Mouse (Mus musculus) T-cell, adult 2 months (primary cell): ENCODE data around the gene Lcat.

Experiments used
- DNase-seq: peaks from one replicate; pipeline ENCODE4 v3.0.0; 2022; ENCODE audit warnings: low spot score

The Lcat gene

GRCm38 (mm10) chr8:105942542-105942941 lies 640 bp downstream of the Lcat start:
- DNase-seq: no peak

DNA sequence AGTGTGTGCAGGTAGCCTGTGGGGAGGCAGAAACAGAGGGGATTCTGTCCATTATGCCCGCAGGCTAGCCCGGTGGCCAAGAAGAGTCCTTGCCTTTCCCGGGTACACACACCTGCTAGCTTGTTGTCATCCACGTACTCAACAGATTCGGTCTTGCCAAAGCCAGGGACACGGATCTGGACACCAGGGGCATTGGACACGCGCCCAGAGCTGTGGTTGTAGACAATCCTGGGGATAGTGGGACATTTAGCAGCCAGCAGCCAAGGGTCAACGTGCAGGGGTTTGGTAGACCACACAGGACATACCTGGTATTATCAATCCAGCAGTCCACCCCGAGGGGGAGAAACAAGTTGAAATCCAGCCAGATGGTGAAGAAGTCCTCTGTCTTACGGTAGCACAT lies 1.2 kb downstream of the Lcat start:
- DNase-seq: no peak

GRCm38 (mm10) chr8:105938306-105938669 lies 4.9 kb downstream of the Lcat start, which contains the start of gene Psmb10:
TSS of gene Psmb10 (minus strand) at chr8:105938444.
- no peak for DNase-seq

- peak; percentile 68 for DNase-seq
These were observed 5.5 kb downstream of the Lcat start for GRCm38 (mm10) chr8:105937496-105938305.

DNA sequence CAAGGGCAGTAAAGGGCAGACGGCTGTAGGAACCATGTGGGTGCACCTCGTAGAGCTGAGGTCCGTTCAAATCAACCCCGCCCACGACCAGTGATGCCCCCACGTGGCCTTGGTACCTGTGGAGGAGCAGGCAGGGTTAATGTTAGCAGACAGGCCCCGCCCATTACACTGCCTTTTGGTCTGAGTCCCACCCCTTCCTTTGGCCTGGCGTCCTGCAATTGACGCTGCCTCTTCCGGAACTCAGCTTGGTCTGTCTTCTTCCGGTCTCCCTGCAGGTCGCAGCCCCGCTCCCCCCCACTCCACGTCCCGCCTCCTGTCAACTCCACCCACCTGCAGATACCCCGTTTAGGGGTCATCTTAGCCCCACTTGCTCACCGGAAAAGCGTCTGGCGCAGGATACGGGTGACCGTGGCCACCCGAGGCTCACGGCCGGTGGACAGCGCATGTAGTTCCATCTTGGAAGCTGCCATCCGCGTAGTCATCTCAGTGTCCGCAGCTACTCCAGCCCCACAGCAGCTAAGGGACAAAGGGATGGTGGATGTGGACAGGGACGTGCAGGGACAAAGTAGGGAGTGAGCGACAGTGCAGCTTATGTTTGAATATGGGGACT lies 6.2 kb downstream of the Lcat start:
- peak; percentile 59 for DNase-seq

DNA sequence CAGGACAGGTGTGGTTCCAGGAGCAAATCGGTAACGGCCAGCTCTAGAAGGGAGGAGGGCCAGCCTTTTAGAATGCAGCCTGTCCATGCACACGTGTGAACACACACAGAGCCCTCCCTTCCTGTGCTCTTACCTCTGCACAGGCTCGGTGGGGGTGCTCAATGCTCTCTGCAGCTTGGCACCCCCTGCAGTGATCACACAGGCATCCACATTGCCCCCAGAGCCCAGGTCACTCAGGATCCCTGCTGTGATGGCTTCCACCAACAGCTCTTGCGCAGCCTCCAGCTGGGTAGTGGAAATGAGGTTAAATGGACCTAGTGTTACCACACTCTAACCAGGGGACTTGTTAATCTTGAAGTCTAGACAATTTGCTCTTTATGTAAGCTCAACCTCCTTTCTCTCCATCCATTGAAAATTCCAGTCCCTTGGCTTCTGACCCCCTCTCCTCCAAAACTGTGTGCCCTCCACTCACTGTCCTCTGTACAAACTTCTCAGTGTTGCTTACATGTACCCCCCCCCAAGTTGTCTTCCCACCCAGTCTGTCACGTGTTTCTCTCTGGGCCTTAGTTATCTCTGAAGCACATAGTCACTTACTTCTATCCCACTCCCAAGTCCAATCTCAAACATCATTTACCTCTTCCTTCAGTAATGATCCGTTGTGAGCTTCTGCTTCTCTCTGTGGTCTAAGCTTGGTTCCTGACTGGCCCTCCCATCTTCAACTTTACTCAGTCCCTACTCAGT lies 7.1 kb downstream of the Lcat start:
- DNase-seq: no peak

DNA sequence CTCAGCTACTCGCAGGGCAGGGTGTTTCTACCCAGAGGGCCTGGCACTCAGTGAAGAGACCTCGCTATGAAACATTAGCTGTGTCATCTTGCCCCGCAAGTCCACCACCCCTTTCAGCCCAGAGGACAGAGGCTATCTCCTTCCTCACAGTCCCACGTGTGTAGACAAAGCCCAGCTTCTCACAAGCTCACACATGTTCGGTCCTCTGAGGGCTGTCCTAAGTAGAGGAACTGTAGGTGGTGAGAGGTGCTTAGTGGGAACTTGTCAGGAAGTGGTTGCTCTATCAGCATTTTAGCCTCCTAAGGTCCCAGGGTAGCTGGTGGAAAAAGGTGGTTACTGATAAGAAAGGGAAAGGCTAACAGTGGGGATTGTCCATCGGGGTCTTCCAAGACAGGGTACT lies 8.1 kb downstream of the Lcat start:
- no peak for DNase-seq

- DNase-seq: no peak
These were observed 9.4 kb downstream of the Lcat start, which contains the start of gene Ctrl for GRCm38 (mm10) chr8:105933762-105934161. TSS of gene Ctrl (minus strand) at chr8:105933862.

GRCm38 (mm10) chr8:105932525-105932924 lies 10.7 kb downstream of the Lcat start:
- DNase-seq: no peak

- DNase-seq: no peak
These were observed 11.9 kb downstream of the Lcat start for GRCm38 (mm10) chr8:105931271-105931670.

DNA sequence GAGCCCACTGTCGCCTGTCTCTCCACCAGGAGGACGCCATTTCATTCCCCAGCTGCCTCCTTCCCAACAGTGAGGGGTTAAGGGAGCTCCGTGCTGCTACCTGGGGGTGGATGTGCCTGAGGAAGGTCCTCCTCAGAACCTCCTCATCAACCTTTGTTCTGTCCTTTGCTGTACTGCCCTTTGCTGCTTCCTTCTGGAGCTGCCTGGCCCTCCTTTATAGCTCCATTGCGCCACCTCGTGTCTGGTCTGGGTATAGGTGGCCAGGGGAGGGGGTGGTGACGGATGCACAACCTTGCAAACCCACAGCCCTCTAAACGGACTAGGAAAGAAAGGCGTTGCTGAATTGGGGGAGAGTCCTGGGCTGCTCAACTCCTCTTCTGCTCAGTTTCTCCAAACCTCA lies 12.6 kb downstream of the Lcat start:
- peak; percentile 84 for DNase-seq

- no peak for DNase-seq
These were observed 18.1 kb downstream of the Lcat start for GRCm38 (mm10) chr8:105925123-105925522.

GRCm38 (mm10) chr8:105919390-105919789 lies 23.8 kb downstream of the Lcat start:
- DNase-seq: peak; percentile 48

GRCm38 (mm10) chr8:105900941-105901616 lies 42.1 kb downstream of the Lcat start:
- peak; percentile 79 for DNase-seq

- DNase-seq: peak; percentile 93
These were observed 42.8 kb downstream of the Lcat start, which contains the start of gene Pskh1 for GRCm38 (mm10) chr8:105900180-105900940. TSS of gene Pskh1 (plus strand) at chr8:105900441.

GRCm38 (mm10) chr8:105897801-105898480 lies 45.2 kb downstream of the Lcat start:
- no peak for DNase-seq

GRCm38 (mm10) chr8:105893339-105893738 lies 49.8 kb downstream of the Lcat start, which contains the start of gene Nrn1l:
TSS of gene Nrn1l (plus strand) at chr8:105893567.
- no peak for DNase-seq

DNA sequence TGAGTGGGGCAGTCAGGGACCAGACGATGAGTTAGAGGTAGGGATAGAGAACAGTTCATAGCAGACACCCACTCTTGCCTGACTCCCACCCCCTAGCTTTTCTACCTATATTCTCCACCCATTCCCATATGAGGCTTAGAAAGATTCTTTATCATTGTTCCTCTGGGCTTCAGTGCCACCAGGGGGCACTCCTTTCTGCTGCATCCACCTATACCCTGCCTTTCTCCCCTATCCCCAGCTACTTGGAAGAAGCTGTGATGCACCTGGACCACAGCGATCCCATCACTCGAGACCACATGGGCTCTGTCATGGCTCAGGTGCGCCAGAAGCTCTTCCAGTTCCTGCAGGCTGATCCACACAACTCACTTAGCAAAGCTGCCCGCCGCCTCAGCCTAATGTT lies 50.8 kb downstream of the Lcat start:
- DNase-seq: peak; percentile 19

DNA sequence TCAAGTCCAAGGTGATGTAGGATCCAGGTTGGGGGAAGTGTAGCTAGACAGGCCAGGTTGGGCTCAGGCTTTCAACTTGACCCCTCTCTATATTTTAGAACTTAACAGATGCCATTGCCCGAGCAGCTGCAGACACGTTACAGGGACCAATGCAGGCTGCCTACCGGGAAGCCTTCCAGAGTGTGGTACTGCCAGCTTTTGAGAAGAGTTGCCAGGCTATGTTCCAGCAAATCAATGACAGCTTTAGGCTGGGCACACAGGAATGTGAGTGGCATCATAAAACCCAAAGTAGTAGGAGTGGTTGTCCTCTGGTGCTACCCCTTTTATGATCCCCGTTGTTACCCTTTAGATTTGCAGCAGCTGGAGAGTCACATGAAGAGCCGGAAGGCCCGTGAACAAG lies 52.3 kb downstream of the Lcat start:
- no peak for DNase-seq

GRCm38 (mm10) chr8:105889756-105890465 lies 53.3 kb downstream of the Lcat start:
- DNase-seq: no peak
